Mouse (Mus musculus) MEL (cell line): ENCODE data around the gene Gpr142.

Experiments
- BHLHE40 ChIP-seq: IDR thresholded peaks from 2 replicates; pipeline ENCODE4 v1.6.1; 2012; ENCODE audit warnings: low read depth, mild to moderate bottlenecking, inconsistent platforms, low read length, improper control_type of control experiment, borderline replicate concordance
- CTCF ChIP-seq, 3 experiments: IDR thresholded peaks in 2 of 3; conservative IDR thresholded peaks in 1 of 3; 2 replicates each; pipeline ENCODE4 v1.5.1; 2011 to 2012; ENCODE audit warnings: low read length in 3 of 3, low read depth in 2 of 3, mild to moderate bottlenecking in 2 of 3, improper control_type of control experiment in 1 of 3, inconsistent platforms in 1 of 3, mixed read lengths in 1 of 3, moderate library complexity in 1 of 3; ENCODE audit not compliant: control insufficient read depth in 1 of 3, insufficient read depth in 1 of 3, poor library complexity in 1 of 3, severe bottlenecking in 1 of 3
- ETS1 ChIP-seq: IDR thresholded peaks from 2 replicates; pipeline ENCODE4 v1.6.1; 2012; ENCODE audit warnings: low read depth, mild to moderate bottlenecking, inconsistent platforms, low read length, improper control_type of control experiment, moderate library complexity
- POLR2A ChIP-seq, 2 experiments: IDR thresholded peaks; 2 replicates each; pipeline ENCODE4 v1.6.1; 2011 to 2012; ENCODE audit warnings: low read length in 2 of 2, mild to moderate bottlenecking in 2 of 2, control low read depth in 1 of 2, improper control_type of control experiment in 1 of 2, low read depth in 1 of 2, moderate library complexity in 1 of 2; ENCODE audit not compliant: control insufficient read depth in 1 of 2, insufficient read depth in 1 of 2, poor library complexity in 1 of 2
- USF2 ChIP-seq, 2 experiments: IDR thresholded peaks; 2 replicates each; pipeline ENCODE4 v1.6.1; 2011 to 2012; ENCODE audit warnings: improper control_type of control experiment in 2 of 2, low read length in 2 of 2, borderline replicate concordance in 1 of 2, inconsistent platforms in 1 of 2, low read depth in 1 of 2, mild to moderate bottlenecking in 1 of 2; ENCODE audit not compliant: insufficient read depth in 1 of 2

- no peak for TF ChIP-seq BHLHE40
- no peak for TF ChIP-seq USF2 (IDR thresholded peaks at IDR 0.05; ENCODE audit: borderline replicate concordance in 1 of 2, insufficient read depth in 1 of 2, low read depth in 1 of 2, low read length in 2 of 2)
- no peak for TF ChIP-seq POLR2A (IDR thresholded peaks at IDR 0.05; ENCODE audit: control insufficient read depth in 1 of 2, insufficient read depth in 1 of 2, low read depth in 1 of 2, low read length in 2 of 2, poor library complexity in 1 of 2)
- TF ChIP-seq CTCF (IDR thresholded peaks at IDR 0.05 in 2 of 3, conservative IDR thresholded peaks at IDR 0.05 in 1 of 3; ENCODE audit: control insufficient read depth in 1 of 3, insufficient read depth in 1 of 3, low read depth in 2 of 3, low read length in 3 of 3, poor library complexity in 1 of 3, severe bottlenecking in 1 of 3) = no peak
- no peak for TF ChIP-seq ETS1
Measured at GRCm38 (mm10) chr11:114829499-114830432, 31.0 kb downstream of the Gpr142 start.
